Mouse (Mus musculus) cerebellum, postnatal 14 days (tissue): ENCODE results near the gene Mtfmt.

Source experiments
- DNase-seq, 2 experiments: peaks; one replicate each; pipeline ENCODE4 v3.0.0; 2021; ENCODE audit warnings: mixed read lengths in 2 of 2

The Mtfmt gene

GRCm38 (mm10) chr9:65435671-65436301 lies at the start of gene Mtfmt:
Gene Mtfmt, plus strand, starts transcription at chr9:65435782.
- DNase-seq: peak; percentile 95 to 96

- no peak for DNase-seq
Measured at GRCm38 (mm10) chr9:65386373-65387140, 49.0 kb upstream of the Mtfmt start.

GRCm38 (mm10) chr9:65390752-65391612 lies 44.6 kb upstream of the Mtfmt start:
- DNase-seq: no peak

- DNase-seq: no peak
Measured at GRCm38 (mm10) chr9:65391613-65391964, 44.0 kb upstream of the Mtfmt start, which contains the start of gene Kbtbd13. Gene Kbtbd13, minus strand, starts transcription at chr9:65391652.

GRCm38 (mm10) chr9:65392638-65393364 lies 42.8 kb upstream of the Mtfmt start:
- peak; percentile 72 to 84 for DNase-seq

- DNase-seq: no peak
Measured at GRCm38 (mm10) chr9:65393606-65394005, 42.0 kb upstream of the Mtfmt start.

GRCm38 (mm10) chr9:65394360-65394759 lies 41.2 kb upstream of the Mtfmt start:
- no peak for DNase-seq

GRCm38 (mm10) chr9:65398279-65398678 lies 37.3 kb upstream of the Mtfmt start, which contains the start of gene Rasl12:
Gene Rasl12, plus strand, starts transcription at chr9:65398506.
- peak; percentile 79 to 82 for DNase-seq

- no peak for DNase-seq
Measured at GRCm38 (mm10) chr9:65399934-65400333, 35.6 kb upstream of the Mtfmt start.

GRCm38 (mm10) chr9:65404331-65405183 lies 31.0 kb upstream of the Mtfmt start:
- peak; percentile 85 for DNase-seq

- no peak for DNase-seq
Measured at GRCm38 (mm10) chr9:65405184-65405449, 30.5 kb upstream of the Mtfmt start.

- DNase-seq: no peak
Measured at GRCm38 (mm10) chr9:65407327-65407726, 28.3 kb upstream of the Mtfmt start.

GRCm38 (mm10) chr9:65407861-65408260 lies 27.7 kb upstream of the Mtfmt start:
- DNase-seq: no peak

GRCm38 (mm10) chr9:65408871-65409295 lies 26.7 kb upstream of the Mtfmt start:
- DNase-seq: peak; percentile 22 to 26

GRCm38 (mm10) chr9:65410378-65410777 lies 25.2 kb upstream of the Mtfmt start:
- DNase-seq: no peak

- no peak for DNase-seq
Measured at GRCm38 (mm10) chr9:65411326-65411725, 24.3 kb upstream of the Mtfmt start.

GRCm38 (mm10) chr9:65417738-65418137 lies 17.8 kb upstream of the Mtfmt start:
- DNase-seq: no peak

GRCm38 (mm10) chr9:65419633-65420032 lies 15.9 kb upstream of the Mtfmt start:
- no peak for DNase-seq

- no peak for DNase-seq
Measured at GRCm38 (mm10) chr9:65422760-65423501, 12.7 kb upstream of the Mtfmt start, which contains the start of gene Slc51b. Gene Slc51b, minus strand, starts transcription at chr9:65422955.

- no peak for DNase-seq
Measured at GRCm38 (mm10) chr9:65424393-65424792, 11.2 kb upstream of the Mtfmt start.

GRCm38 (mm10) chr9:65427511-65427910 lies 8.1 kb upstream of the Mtfmt start:
- no peak for DNase-seq
